Mouse (Mus musculus) embryonic facial prominence, embryonic 11.5 days (tissue): ENCODE measurements around the gene Drg2. TPM values are rescaled to one million over a fixed set of nuclear protein-coding genes. Genes with fewer than 3 reads are reported as not detected.
"Not testable (repeated sequence)": the region's sequence is repeated elsewhere in the genome, so short reads cannot be mapped to it uniquely, and the experiment has no call there.

Experiments used
- ATAC-seq: fragments of 200-750 bp; cut with Nextera tagmentation; replicated peaks from 2 replicates; pipeline ENCODE4 v1.8.0; 2017; ENCODE audit warnings: low read depth; ENCODE audit not compliant: insufficient number of reproducible peaks, low FRiP score, low TSS enrichment
- DNase-seq: peaks from one replicate; pipeline ENCODE4 v3.0.0-alpha.2; 2015; ENCODE audit warnings: low spot score
- H3K27ac ChIP-seq: fragments of 300-500 bp; sonication (generic); replicated peaks from 2 replicates; pipeline ENCODE4 v1.5.1; 2014; ENCODE audit warnings: mild to moderate bottlenecking, low read depth, low read length, control low read depth
- H3K27me3 ChIP-seq: fragments of 300-500 bp; sonication (generic); 2 replicates; pipeline ENCODE4 v1.6.1; 2014; ENCODE audit warnings: mild to moderate bottlenecking, low read length, moderate library complexity, mixed read lengths; ENCODE audit not compliant: control insufficient read depth, insufficient read depth
- H3K36me3 ChIP-seq: fragments of 300-500 bp; sonication (generic); replicated peaks from 2 replicates; pipeline ENCODE4 v1.6.1; 2014; ENCODE audit warnings: low read depth, mild to moderate bottlenecking, low read length, moderate library complexity, mixed read lengths; ENCODE audit not compliant: control insufficient read depth, insufficient read depth
- H3K4me1 ChIP-seq: fragments of 300-500 bp; sonication (generic); 2 replicates; pipeline ENCODE4 v1.6.1; 2014; ENCODE audit warnings: low read length, mixed read lengths; ENCODE audit not compliant: control insufficient read depth, insufficient read depth
- H3K4me2 ChIP-seq: fragments of 300-500 bp; sonication (generic); 2 replicates; pipeline ENCODE4 v1.6.1; 2014; ENCODE audit warnings: low read depth, mild to moderate bottlenecking, control low read depth, low read length, moderate library complexity
- H3K4me3 ChIP-seq: fragments of 300-500 bp; sonication (generic); 2 replicates; pipeline ENCODE4 v1.5.1; 2014; ENCODE audit warnings: low read depth, low read length, control low read depth
- H3K9ac ChIP-seq: fragments of 300-500 bp; sonication (generic); replicated peaks from 2 replicates; pipeline ENCODE4 v1.6.1; 2014; ENCODE audit warnings: mild to moderate bottlenecking, control low read depth, low read length
- H3K9me3 ChIP-seq: fragments of 300-500 bp; sonication (generic); replicated peaks from 2 replicates; pipeline ENCODE4 v1.6.1; 2016; ENCODE audit warnings: mild to moderate bottlenecking, low read length, inconsistent platforms, mixed read lengths; ENCODE audit not compliant: control insufficient read depth
- WGBS: fragments of 180-500 bp; shearing (Covaris S2); extraction: QIAGEN DNeasy Blood & Tissue Kit; methylation state at CpG from one replicate; pipeline ENCODE4 v1.1.7; 2014; 5-methylcytosine and 5-hydroxymethylcytosine counted together
- polyA plus RNA-seq: library from polyadenylated mRNA; unstranded; fragments of >200 nt; fragmentation: Nextera tagmentation; extraction: Ambion mirVana; gene quantifications from 2 replicates; pipeline ENCODE4 v1.2.1, GENCODE M21; 2014

Gene Drg2
- polyA plus RNA-seq, 1 experiment from 2014 or later, result 124 TPM

DNA sequence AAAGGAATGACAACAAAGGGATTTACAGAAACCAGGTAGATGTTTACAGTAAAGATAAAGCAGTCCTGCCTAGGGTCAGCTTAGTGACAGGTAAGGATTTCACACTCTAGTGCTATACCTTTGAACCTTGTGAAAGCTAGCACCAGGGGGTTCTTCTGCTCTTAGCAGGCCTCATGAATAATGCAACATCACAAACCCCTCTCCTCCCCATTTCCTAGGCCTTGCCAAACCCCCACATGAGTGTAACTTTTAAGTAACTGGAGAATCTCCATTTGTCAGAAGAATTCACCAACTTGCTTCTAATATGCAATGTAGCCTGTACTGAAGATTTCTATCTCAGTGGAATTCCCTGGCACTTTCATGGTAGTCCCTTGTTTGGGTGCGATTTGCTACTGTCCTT, 14.8 kb upstream of the Drg2 start:
- H3K36me3 ChIP-seq, H3K4me2 ChIP-seq, ATAC-seq, H3K9me3 ChIP-seq, H3K4me3 ChIP-seq, H3K27me3 ChIP-seq, H3K4me1 ChIP-seq, H3K9ac ChIP-seq, DNase-seq, H3K27ac ChIP-seq: not testable (repeated sequence)
- 21% methylated on average over 1 of the region's 1 CpGs for WGBS

DNA sequence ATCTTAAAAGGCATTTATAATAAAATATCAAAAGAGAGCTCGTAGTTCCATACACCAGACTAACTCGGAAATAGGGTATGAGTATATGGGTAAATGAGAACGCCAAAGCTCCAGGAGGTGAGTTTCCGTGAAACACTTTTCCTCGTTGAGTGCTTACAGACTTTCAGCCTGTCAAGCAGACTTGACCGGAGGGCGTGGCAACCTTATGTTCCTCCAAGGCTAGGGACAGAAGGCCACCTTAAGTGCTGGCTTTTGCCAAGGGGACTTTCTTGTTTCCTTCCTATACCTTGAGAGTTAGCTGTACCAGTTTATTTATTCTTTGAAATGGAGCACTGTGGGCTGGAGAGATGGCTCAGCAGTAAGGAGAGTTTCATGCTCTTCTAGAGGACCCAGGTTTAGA, 14.2 kb upstream of the Drg2 start:
- WGBS, result 41% methylated on average over 7 of the region's 7 CpGs
- Histone ChIP-seq H3K9ac (no peak overlapping the region), H3K27ac (no peak overlapping the region), H3K36me3 (no peaks in the 10 kb centered on the region; the same call in none of the 2 replicates), H3K4me3 (no peak overlapping the region), H3K4me2 (no peak overlapping the region), H3K4me1 (no peaks in the 10 kb centered on the region), H3K9me3 (no peaks in the 10 kb centered on the region), H3K27me3 (no peaks in the 10 kb centered on the region)
- ATAC-seq (no peak), DNase-seq (no peak)

DNA sequence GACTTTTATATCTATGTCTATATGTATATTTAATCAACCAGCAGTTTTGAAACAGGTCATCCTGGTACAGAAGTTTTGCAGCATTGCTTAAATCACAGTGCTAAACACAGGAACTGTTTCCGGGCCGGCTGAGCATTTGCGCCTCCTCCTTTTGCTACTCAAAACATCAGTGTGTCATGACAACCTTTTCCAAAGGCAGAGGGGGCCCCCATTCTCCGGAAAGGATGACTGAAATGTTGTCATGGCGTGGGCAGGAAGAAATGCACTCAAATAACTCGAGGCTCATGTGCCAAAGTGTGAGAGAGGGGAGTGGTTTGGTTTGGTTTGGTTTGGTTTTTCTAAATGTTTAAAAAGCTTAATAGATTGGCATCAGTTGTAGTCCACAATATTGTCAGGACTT, 11.5 kb upstream of the Drg2 start:
- DNase-seq (no peak), ATAC-seq (no peak)
- Histone ChIP-seq H3K4me3 (no peak overlapping the region), H3K4me2 (no peak overlapping the region), H3K36me3 (no peaks in the 10 kb centered on the region; the same call in none of the 2 replicates), H3K27me3 (no peaks in the 10 kb centered on the region), H3K9me3 (no peaks in the 10 kb centered on the region), H3K27ac (no peak overlapping the region), H3K9ac (no peak overlapping the region), H3K4me1 (no peaks in the 10 kb centered on the region)
- whole genome bisulfite sequencing, result 89% methylated on average over 6 of the region's 6 CpGs

DNA sequence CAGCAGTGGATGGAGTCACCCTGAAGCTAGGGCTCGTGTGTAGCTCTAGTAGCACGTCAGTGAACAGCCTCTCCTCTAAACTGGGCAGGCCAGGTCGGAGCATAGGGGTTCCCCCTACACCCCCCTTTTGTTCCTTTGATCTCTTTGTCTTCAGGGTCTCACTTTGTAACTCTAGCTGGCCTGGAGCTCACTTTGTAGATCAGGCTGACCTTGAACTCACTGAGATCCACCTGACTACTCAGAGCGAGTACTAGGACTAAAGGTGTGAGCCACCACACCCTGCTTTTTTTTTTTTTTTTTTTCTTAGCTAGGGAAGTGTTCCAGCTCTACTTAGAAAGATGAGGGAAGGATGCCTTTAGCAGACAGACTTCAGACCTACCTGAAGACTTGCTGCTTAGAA, 10.4 kb upstream of the Drg2 start:
- Histone ChIP-seq H3K36me3 (no peaks in the 10 kb centered on the region; the same call in none of the 2 replicates), H3K27me3 (no peaks in the 10 kb centered on the region), H3K4me1 (no peaks in the 10 kb centered on the region), H3K4me2 (no peak overlapping the region), H3K9ac (no peak overlapping the region), H3K4me3 (no peak overlapping the region), H3K27ac (no peak overlapping the region), H3K9me3 (no peaks in the 10 kb centered on the region)
- DNase-seq (no peak), ATAC-seq (no peak)
- 80% methylated on average over 4 of the region's 4 CpGs for WGBS

DNA sequence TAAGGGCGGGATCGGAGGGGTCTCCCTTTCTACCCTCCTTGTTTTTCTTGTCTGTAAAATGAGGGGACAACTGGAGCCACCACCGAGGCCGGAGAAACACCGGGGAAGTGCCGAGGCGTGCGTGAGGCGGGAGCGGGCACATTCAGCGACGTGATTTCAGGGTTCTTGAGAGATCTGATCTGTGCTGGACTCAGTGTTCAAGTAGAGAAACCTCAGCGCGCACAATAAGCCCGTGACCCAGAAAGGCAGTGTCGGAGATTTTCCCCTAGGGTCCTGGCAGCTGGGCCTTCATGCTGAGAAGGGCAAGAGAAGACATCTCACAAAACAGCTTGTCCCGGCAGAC, 325 bp downstream of the Drg2 start:
- H3K36me3 ChIP-seq, result no peaks in the 10 kb centered on the region
- peak overlapping the region; percentile 70 for H3K9ac ChIP-seq
- under 1% methylated on average over 17 of the region's 17 CpGs for WGBS
- peak overlapping the region; percentile 62 for H3K4me3 ChIP-seq
- H3K4me2 ChIP-seq, result peak overlapping the region; percentile 74
- H3K27me3 ChIP-seq, result no peaks in the 10 kb centered on the region
- no peaks in the 10 kb centered on the region for H3K9me3 ChIP-seq
- no peak for DNase-seq
- no peaks in the 10 kb centered on the region for H3K4me1 ChIP-seq
- ATAC-seq, result peak; percentile 7; the same call in 1 of the 2 replicates
- H3K27ac ChIP-seq, result no peak overlapping the region

DNA sequence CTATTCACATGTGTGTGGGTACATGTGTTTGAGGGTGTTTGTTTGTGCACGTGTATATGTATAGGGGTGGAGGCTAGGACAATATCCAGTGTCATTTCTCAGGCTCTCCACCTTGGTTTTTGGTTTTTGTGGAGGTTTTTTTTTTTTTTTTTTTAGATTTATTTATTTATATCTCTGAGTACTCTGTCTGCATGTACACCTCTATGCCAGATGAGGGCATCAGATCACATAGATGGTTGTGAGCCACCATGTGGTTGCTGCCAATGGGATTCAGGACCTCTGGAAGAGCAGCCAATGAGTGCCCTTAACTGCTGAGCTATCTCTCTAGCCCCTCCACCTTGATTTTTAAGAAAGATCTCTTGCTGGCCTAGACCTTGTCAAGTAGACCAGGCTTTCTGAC, 3.6 kb downstream of the Drg2 start:
- Histone ChIP-seq H3K9ac (no peak overlapping the region), H3K4me2 (no peak overlapping the region), H3K4me3 (no peak overlapping the region), H3K9me3 (no peaks in the 10 kb centered on the region), H3K27ac (no peak overlapping the region), H3K27me3 (no peaks in the 10 kb centered on the region), H3K36me3 (peaks cover 3% of the 10 kb centered on the region), H3K4me1 (no peaks in the 10 kb centered on the region)
- WGBS, result 85% methylated on average over 1 of the region's 1 CpGs
- DNase-seq (no peak), ATAC-seq (no peak)

DNA sequence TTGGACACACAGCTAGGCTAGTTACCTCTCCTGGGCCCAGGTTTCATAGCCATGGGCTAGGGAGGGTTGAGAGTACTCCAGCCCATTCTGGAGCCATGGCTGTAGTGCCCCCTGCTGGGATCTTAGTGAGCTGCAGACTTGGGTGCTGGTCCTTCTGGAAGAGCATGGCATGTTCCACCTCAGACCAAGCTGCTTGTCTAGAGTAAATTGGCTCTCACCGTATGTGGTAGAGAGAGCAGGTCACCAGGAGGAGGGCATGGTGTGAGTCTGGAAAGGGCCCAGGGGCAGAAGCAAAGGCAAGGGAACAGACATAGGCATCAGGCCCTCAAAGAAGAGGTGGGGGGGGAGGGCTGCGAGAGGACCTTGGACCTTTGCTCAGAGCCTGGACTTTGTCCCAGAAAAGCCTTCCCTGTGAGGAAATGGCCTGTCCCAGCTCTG, 11.6 kb downstream of the Drg2 start:
- WGBS, result 98% methylated on average over 2 of the region's 2 CpGs
- H3K36me3 ChIP-seq, result peaks cover 11% of the 10 kb centered on the region

DNA sequence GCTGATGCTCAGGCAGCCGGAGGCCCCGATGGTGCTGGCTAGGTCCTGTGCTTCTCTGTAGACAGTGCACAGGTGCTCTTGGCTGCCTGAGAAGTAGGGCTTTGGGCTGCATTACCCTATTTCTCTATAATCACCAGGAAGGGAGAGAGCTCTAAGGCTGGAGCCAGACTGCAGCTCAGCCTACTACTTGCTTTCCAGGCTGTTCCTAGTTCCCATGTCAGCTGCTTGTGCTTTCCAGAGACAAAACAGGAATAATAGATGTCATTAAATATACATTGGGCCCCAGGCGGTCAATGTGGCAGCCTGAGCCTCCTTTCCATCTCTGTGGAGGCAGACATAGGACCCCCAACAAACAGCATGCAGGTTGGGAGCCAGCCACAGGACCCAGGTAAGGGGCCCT, 14.6 kb downstream of the Drg2 start, which contains the start of gene Myo15:
Gene Myo15, plus strand, starts transcription at position 301 of the 400 bp plus-strand sequence.
- peaks cover 11% of the 10 kb centered on the region for H3K36me3 ChIP-seq
- no peaks in the 10 kb centered on the region for H3K9me3 ChIP-seq

More for the DNA sequence above, 11.6 kb downstream of the Drg2 start:
- no peak overlapping the region for H3K4me2 ChIP-seq
- H3K4me1 ChIP-seq, result no peaks in the 10 kb centered on the region
- H3K9ac ChIP-seq, result no peak overlapping the region
- DNase-seq, result peak; percentile 61
- H3K4me3 ChIP-seq, result no peak overlapping the region
- no peak overlapping the region for H3K27ac ChIP-seq
- no peak for ATAC-seq
- H3K27me3 ChIP-seq, result no peaks in the 10 kb centered on the region
- H3K9me3 ChIP-seq, result no peaks in the 10 kb centered on the region

More for the DNA sequence above, 14.6 kb downstream of the Drg2 start, which contains the start of gene Myo15:
- Histone ChIP-seq H3K4me3 (no peak within 1 kb of the TSS), H3K27ac (no peak within 1 kb of the TSS), H3K27me3 (no peaks in the 10 kb centered on the region), H3K4me1 (no peaks in the 10 kb centered on the region), H3K4me2 (no peak within 1 kb of the TSS), H3K9ac (no peak within 1 kb of the TSS)
- 89% methylated on average over 3 of the region's 3 CpGs for whole genome bisulfite sequencing
- no peak for DNase-seq
- ATAC-seq, result no peak
